Mouse (Mus musculus): ENCODE data around the gene Gm49378. TPM values are rescaled to one million over a fixed set of nuclear protein-coding genes. Genes with fewer than 3 reads are reported as not detected.

The Gm49378 gene
- polyA plus RNA-seq, 1 experiment from 2014 or later: 1.3 TPM

- Histone ChIP-seq H3K9me3 (ENCODE audit: control insufficient read depth, low read length) (no peaks in the 10 kb centered on the region), H3K36me3 (ENCODE audit: control insufficient read depth, insufficient read depth, low read length) (no peaks in the 10 kb centered on the region; the same call in 1 of the 2 replicates), H3K4me2 (replicated peaks; ENCODE audit: low read depth) (no peak overlapping the region), H3K27me3 (ENCODE audit: control insufficient read depth, insufficient read depth, low read length) (no peaks in the 10 kb centered on the region), H3K27ac (replicated peaks) (no peak overlapping the region), H3K4me3 (ENCODE audit: low read depth, low read length) (no peak overlapping the region), H3K4me1 (replicated peaks; ENCODE audit: control insufficient read depth, insufficient read depth) (no peaks in the 10 kb centered on the region; the same call in 1 of the 2 replicates), H3K9ac (ENCODE audit: low read length) (no peak overlapping the region)
- no peak for TF ChIP-seq CTCF (IDR thresholded peaks at IDR 0.05; ENCODE audit: low read depth)
- TF ChIP-seq EP300 (optimal IDR thresholded peaks at IDR 0.05): no peak
- DNase-seq (ENCODE audit: low spot score) (no peak), ATAC-seq (ENCODE audit: low FRiP score, low TSS enrichment) (no peak)
- WGBS: 79% methylated on average over 3 of the region's 3 CpGs
These were observed 19.2 kb upstream of the Gm49378 start for GRCm38 (mm10) chr14:55656935-55657334.

DNA sequence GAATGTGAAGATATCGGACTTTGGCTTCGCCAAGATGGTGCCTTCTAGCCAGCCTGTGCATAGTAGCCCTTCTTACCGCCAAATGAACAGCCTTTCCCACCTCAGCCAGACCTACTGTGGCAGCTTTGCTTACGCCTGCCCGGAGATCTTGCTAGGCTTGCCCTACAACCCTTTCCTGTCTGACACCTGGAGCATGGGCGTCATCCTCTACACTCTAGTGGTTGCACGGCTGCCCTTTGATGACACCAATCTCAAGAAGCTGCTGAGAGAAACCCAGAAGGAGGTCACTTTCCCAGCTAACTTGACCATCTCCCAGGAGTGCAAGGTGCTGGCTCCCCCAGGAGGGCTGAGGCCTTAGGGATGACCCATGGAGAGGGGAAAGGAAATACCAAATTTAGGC is 13.8 kb upstream of the Gm49378 start:
- Histone ChIP-seq H3K27me3 (ENCODE audit: control insufficient read depth, insufficient read depth, low read length) (no peaks in the 10 kb centered on the region), H3K9ac (ENCODE audit: low read length) (no peak overlapping the region), H3K4me2 (replicated peaks; ENCODE audit: low read depth) (no peak overlapping the region), H3K9me3 (ENCODE audit: control insufficient read depth, low read length) (no peaks in the 10 kb centered on the region), H3K36me3 (ENCODE audit: control insufficient read depth, insufficient read depth, low read length) (no peaks in the 10 kb centered on the region), H3K4me1 (replicated peaks; ENCODE audit: control insufficient read depth, insufficient read depth) (no peaks in the 10 kb centered on the region), H3K27ac (replicated peaks) (no peak overlapping the region), H3K4me3 (ENCODE audit: low read depth, low read length) (no peak overlapping the region)
- no peak for TF ChIP-seq CTCF (IDR thresholded peaks at IDR 0.05; ENCODE audit: low read depth)
- no peak for TF ChIP-seq EP300 (optimal IDR thresholded peaks at IDR 0.05)
- DNase-seq (ENCODE audit: low spot score) (no peak), ATAC-seq (ENCODE audit: low FRiP score, low TSS enrichment) (no peak)
- WGBS: 85% methylated on average over 7 of the region's 7 CpGs

GRCm38 (mm10) chr14:55649884-55650283 is 12.2 kb upstream of the Gm49378 start, which contains the start of gene Tssk4:
TSS of gene Tssk4 (plus strand) at chr14:55650184.
- no peak for ATAC-seq (ENCODE audit: low FRiP score, low TSS enrichment)
- TF ChIP-seq CTCF (IDR thresholded peaks at IDR 0.05; ENCODE audit: low read depth): no peak
- TF ChIP-seq EP300 (optimal IDR thresholded peaks at IDR 0.05): no peak
- Histone ChIP-seq H3K27me3 (ENCODE audit: control insufficient read depth, insufficient read depth, low read length) (no peaks in the 10 kb centered on the region), H3K9ac (ENCODE audit: low read length) (no peak within 1 kb of the TSS), H3K36me3 (ENCODE audit: control insufficient read depth, insufficient read depth, low read length) (no peaks in the 10 kb centered on the region), H3K4me3 (ENCODE audit: low read depth, low read length) (no peak within 1 kb of the TSS), H3K4me1 (replicated peaks; ENCODE audit: control insufficient read depth, insufficient read depth) (no peaks in the 10 kb centered on the region; the same call in 1 of the 2 replicates), H3K27ac (replicated peaks) (no peak within 1 kb of the TSS), H3K9me3 (ENCODE audit: control insufficient read depth, low read length) (no peaks in the 10 kb centered on the region), H3K4me2 (replicated peaks; ENCODE audit: low read depth) (no peak within 1 kb of the TSS)
- WGBS: 96% methylated on average over 2 of the region's 2 CpGs
- no peak for DNase-seq (ENCODE audit: low spot score)

- Histone ChIP-seq H3K4me2 (replicated peaks; ENCODE audit: low read depth) (peak overlapping the region; percentile 78), H3K4me1 (replicated peaks; ENCODE audit: control insufficient read depth, insufficient read depth) (no peaks in the 10 kb centered on the region; the same call in none of the 2 replicates), H3K27me3 (ENCODE audit: control insufficient read depth, insufficient read depth, low read length) (no peaks in the 10 kb centered on the region), H3K27ac (replicated peaks) (peak overlapping the region; percentile 96), H3K36me3 (ENCODE audit: control insufficient read depth, insufficient read depth, low read length) (peaks cover 6% of the 10 kb centered on the region), H3K9ac (ENCODE audit: low read length) (peak overlapping the region; percentile 94), H3K4me3 (ENCODE audit: low read depth, low read length) (peak overlapping the region; percentile 88), H3K9me3 (ENCODE audit: control insufficient read depth, low read length) (no peaks in the 10 kb centered on the region)
- no peak for TF ChIP-seq EP300 (optimal IDR thresholded peaks at IDR 0.05)
- TF ChIP-seq CTCF (IDR thresholded peaks at IDR 0.05; ENCODE audit: low read depth): no peak
- WGBS: 17% methylated on average over 17 of the region's 17 CpGs
- DNase-seq (ENCODE audit: low spot score) (peak; percentile 25), ATAC-seq (ENCODE audit: low FRiP score, low TSS enrichment) (no peak)
These were observed 6.7 kb upstream of the Gm49378 start for GRCm38 (mm10) chr14:55644261-55644888.

DNA sequence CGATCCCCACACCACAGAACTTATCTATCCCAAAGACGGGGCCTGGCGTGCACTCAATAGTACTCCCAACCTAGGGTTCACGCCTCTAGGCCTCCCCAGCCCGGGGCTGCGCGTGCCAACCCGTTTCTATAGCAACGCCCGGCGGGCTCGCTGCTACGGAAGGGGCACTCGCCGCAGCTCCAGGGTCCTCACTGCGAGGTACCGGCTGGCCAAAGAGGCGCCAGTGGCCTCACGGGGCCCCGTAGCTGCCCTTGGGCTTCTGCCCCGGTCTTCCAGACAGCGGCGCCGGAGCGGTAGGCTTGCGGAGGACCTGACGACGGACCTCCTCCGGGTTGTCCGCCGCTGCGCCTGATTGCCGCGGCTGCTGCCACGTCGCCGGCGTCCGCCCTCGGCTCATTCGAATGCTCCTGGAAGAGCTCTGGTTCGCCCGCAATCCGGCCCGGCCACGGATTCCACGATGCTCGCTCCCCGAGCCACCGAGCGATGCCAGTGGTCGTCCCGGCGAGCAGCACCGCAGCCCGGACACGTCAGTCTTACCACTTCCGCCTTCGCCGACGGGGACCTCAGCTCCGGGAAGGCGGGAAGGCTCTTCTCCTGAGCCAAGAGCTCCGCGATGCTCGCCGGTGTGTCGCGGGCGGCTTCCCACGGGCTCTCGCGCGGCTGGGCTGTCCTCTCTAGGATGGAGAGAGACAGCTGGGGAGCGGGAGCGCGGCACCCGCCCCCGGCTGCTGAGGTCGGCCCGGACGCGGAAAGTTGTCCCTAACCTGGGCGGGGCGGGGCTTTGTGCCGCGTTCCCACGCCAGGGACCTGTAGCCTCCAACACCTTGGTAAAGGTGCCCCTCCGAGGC is 5.6 kb upstream of the Gm49378 start, which contains the start of gene Tm9sf1:
TSS of gene Tm9sf1 (minus strand) at position 747 of the 848 bp plus-strand sequence.
- Histone ChIP-seq H3K36me3 (ENCODE audit: control insufficient read depth, insufficient read depth, low read length) (peaks cover 10% of the 10 kb centered on the region), H3K4me1 (replicated peaks; ENCODE audit: control insufficient read depth, insufficient read depth) (no peaks in the 10 kb centered on the region; the same call in none of the 2 replicates), H3K27ac (replicated peaks) (peak within 1 kb of the TSS; percentile 96), H3K4me2 (replicated peaks; ENCODE audit: low read depth) (peak within 1 kb of the TSS; percentile 78), H3K9me3 (ENCODE audit: control insufficient read depth, low read length) (no peaks in the 10 kb centered on the region), H3K4me3 (ENCODE audit: low read depth, low read length) (peak within 1 kb of the TSS; percentile 88), H3K27me3 (ENCODE audit: control insufficient read depth, insufficient read depth, low read length) (no peaks in the 10 kb centered on the region), H3K9ac (ENCODE audit: low read length) (peak within 1 kb of the TSS; percentile 94)
- WGBS: under 1% methylated on average over 85 of the region's 89 CpGs
- ATAC-seq (ENCODE audit: low FRiP score, low TSS enrichment) (peak; percentile 88), DNase-seq (ENCODE audit: low spot score) (peak; percentile 89)
- peak; percentile 25; the same call in 1 of the 2 replicates for TF ChIP-seq CTCF (IDR thresholded peaks at IDR 0.05; ENCODE audit: low read depth)
- TF ChIP-seq EP300 (optimal IDR thresholded peaks at IDR 0.05): peak; percentile 95
